Mouse (Mus musculus) thymus, adult 2 months (tissue): ENCODE data around the gene Mcfd2. TPM values are rescaled to one million over a fixed set of nuclear protein-coding genes. Genes with fewer than 3 reads are reported as not detected.

Experiments
- DNase-seq: peaks from one replicate; pipeline ENCODE4 v3.0.0; 2021
- H3K27ac ChIP-seq: fragments of 200-500 bp; 2 replicates; pipeline ENCODE4 v1.5.1; 2012; ENCODE audit warnings: low read length, control low read depth; ENCODE audit not compliant: control insufficient read depth, insufficient read depth
- H3K27me3 ChIP-seq: fragments of 200-500 bp; 2 replicates; pipeline ENCODE4 v1.6.1; 2012; ENCODE audit warnings: mild to moderate bottlenecking, low read length, moderate library complexity, mixed read lengths; ENCODE audit not compliant: control insufficient read depth, insufficient read depth
- H3K36me3 ChIP-seq: fragments of 200-500 bp; 2 replicates; pipeline ENCODE4 v1.6.1; 2012; ENCODE audit warnings: mild to moderate bottlenecking, low read length, moderate library complexity; ENCODE audit not compliant: control insufficient read depth, insufficient read depth
- H3K4me1 ChIP-seq: fragments of 200-500 bp; replicated peaks from 2 replicates; pipeline ENCODE4 v1.6.1; 2012; ENCODE audit warnings: low read length; ENCODE audit not compliant: control insufficient read depth, insufficient read depth
- H3K4me3 ChIP-seq: fragments of 200-500 bp; 2 replicates; pipeline ENCODE4 v1.5.1; 2012; ENCODE audit warnings: mild to moderate bottlenecking, low read length, control low read depth, moderate library complexity; ENCODE audit not compliant: control insufficient read depth, insufficient read depth
- CTCF ChIP-seq: fragments of 200-500 bp; IDR thresholded peaks from 2 replicates; pipeline ENCODE4 v1.5.1; 2012; ENCODE audit warnings: mild to moderate bottlenecking, control low read depth, low read length, moderate library complexity, borderline replicate concordance; ENCODE audit not compliant: control insufficient read depth, poor library complexity, insufficient read depth; ENCODE audit errors: extremely low read depth
- POLR2A ChIP-seq: fragments of 200-500 bp; IDR thresholded peaks from 2 replicates; pipeline ENCODE4 v1.6.1; 2012; ENCODE audit warnings: mild to moderate bottlenecking, low read length, control low read depth, moderate library complexity; ENCODE audit not compliant: control insufficient read depth, poor library complexity, insufficient read depth; ENCODE audit errors: extremely low read depth
- WGBS: fragments of 180-500 bp; shearing (Covaris S2); methylation state at CpG from one replicate; pipeline ENCODE4 v1.1.7; 2018; 5-methylcytosine and 5-hydroxymethylcytosine counted together
- polyA plus RNA-seq: library from polyadenylated mRNA; depleted of rRNA; stranded (reverse); fragments of >200 nt; gene quantifications from 2 replicates; pipeline ENCODE4 v1.2.3, GENCODE M21; 2012; rRNA removed

Mcfd2 gene
- polyA plus RNA-seq, 1 experiment: 48.7 TPM

GRCm38 (mm10) chr17:87224461-87224860, 41.3 kb downstream of the Mcfd2 start:
- Histone ChIP-seq H3K27me3 (no peaks in the 10 kb centered on the region), H3K4me3 (no peak overlapping the region), H3K27ac (no peak overlapping the region), H3K4me1 (no peaks in the 10 kb centered on the region), H3K36me3 (no peaks in the 10 kb centered on the region)
- TF ChIP-seq POLR2A (no peak), CTCF (no peak)
- WGBS: 84% methylated on average over 2 of the region's 2 CpGs
- no peak for DNase-seq

DNA sequence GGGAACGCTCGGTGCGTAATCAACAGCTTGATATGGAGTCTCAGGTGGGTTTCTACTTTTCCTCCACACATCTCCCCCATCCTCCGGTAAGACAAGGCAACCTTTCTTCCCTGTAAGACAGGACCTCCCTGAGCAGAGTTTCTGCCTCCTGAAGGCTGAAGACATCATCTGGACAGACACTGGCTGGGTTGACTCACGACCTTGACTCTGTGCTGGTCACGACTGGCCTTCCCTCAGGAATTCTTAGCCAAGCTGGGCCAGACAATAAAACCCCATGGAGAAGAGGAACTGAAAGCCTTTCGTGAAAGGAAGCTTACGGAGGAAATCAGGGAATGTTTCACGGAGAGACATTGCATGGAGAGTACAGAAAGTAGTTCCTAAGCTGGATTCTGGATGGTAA, 46.3 kb downstream of the Mcfd2 start:
- H3K27me3 ChIP-seq: no peaks in the 10 kb centered on the region
- DNase-seq: no peak
- 95% methylated on average over 9 of the region's 9 CpGs for WGBS
- no peak overlapping the region for H3K27ac ChIP-seq
- no peaks in the 10 kb centered on the region for H3K4me1 ChIP-seq
- TF ChIP-seq POLR2A (no peak), CTCF (no peak)
- H3K4me3 ChIP-seq: no peak overlapping the region
- no peaks in the 10 kb centered on the region for H3K36me3 ChIP-seq

- H3K4me3 ChIP-seq: no peak overlapping the region
- H3K27ac ChIP-seq: no peak overlapping the region
- TF ChIP-seq POLR2A (no peak), CTCF (no peak)
- no peaks in the 10 kb centered on the region for H3K27me3 ChIP-seq
- DNase-seq: no peak
- no peaks in the 10 kb centered on the region for H3K4me1 ChIP-seq
- WGBS: 98% methylated on average over 7 of the region's 7 CpGs
- no peaks in the 10 kb centered on the region for H3K36me3 ChIP-seq
These were observed 51.2 kb downstream of the Mcfd2 start for GRCm38 (mm10) chr17:87214523-87214922.

DNA sequence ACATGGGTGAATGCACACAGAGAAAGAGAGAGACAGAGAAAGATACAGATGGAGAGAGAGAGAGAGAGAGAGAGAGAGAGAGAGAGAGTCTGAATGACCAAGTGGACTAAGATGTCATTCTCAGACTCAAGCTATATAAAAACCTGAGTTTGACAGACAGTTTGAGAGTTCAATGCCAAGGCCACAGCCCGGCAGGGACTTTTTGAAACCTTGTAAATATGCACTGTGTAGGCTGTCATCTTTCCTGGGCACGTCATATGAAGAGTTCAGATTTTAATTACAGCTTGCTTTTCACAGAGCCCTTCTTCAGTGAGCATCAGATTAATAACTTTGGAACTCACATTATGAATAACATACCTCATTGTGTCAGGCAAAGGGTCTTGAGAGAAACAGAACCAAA, 55.2 kb downstream of the Mcfd2 start:
- WGBS: 95% methylated on average over 2 of the region's 2 CpGs
- Histone ChIP-seq H3K27me3 (no peaks in the 10 kb centered on the region), H3K4me3 (no peak overlapping the region), H3K4me1 (no peaks in the 10 kb centered on the region), H3K27ac (no peak overlapping the region), H3K36me3 (no peaks in the 10 kb centered on the region)
- TF ChIP-seq POLR2A: no peak
- TF ChIP-seq CTCF: no peak
- no peak for DNase-seq

DNA sequence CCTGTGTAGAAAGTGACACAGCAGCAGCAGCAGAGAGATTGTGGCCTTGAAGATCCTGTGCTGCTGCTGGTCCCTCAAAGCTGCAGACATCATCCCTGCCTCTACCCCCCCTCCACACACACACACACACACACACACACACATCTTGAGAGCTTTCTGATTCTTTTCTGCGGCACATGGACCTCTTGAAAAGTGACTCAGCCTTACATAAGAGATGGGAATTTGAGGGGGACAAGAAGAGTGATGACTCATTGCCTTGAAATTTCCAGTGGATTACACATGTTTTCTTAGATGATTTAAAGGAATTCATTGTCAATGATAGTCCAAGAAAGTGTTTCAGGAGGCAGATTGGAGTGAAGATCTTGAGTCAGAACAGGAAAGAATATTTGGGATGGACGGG, 58.9 kb downstream of the Mcfd2 start:
- no peaks in the 10 kb centered on the region for H3K27me3 ChIP-seq
- H3K36me3 ChIP-seq: no peaks in the 10 kb centered on the region
- H3K27ac ChIP-seq: no peak overlapping the region
- H3K4me3 ChIP-seq: no peak overlapping the region
- TF ChIP-seq CTCF (no peak), POLR2A (no peak)
- 86% methylated on average over 2 of the region's 2 CpGs for WGBS
- no peak for DNase-seq
- peaks cover 13% of the 10 kb centered on the region for H3K4me1 ChIP-seq

Other genes starting within 250 kb of the Mcfd2 start
- 4.8 TPM in 2 replicates for gene Pigf, start 240.5 kb downstream of the Mcfd2 start, polyA plus RNA-seq
- gene Cript, start 240.4 kb downstream of the Mcfd2 start, polyA plus RNA-seq: 12.6 and 16.8 TPM in 2 replicates
- 4.8 and 6.4 TPM in 2 replicates for gene Socs5, start 158.3 kb downstream of the Mcfd2 start, polyA plus RNA-seq
- gene Ttc7, start 17.0 kb upstream of the Mcfd2 start, polyA plus RNA-seq: 93.6 and 148 TPM in 2 replicates
- gene Stpg4, start 161.8 kb upstream of the Mcfd2 start, polyA plus RNA-seq: 0.24 TPM in 1 of 2 replicates, not detected in the other
- 57.1 and 57.3 TPM in 2 replicates for gene Calm2, start 181.0 kb upstream of the Mcfd2 start, polyA plus RNA-seq